In genomic region chr14:48205635-48206034, GRCm38 (mm10) we compare ENCODE assay signal across 14 mouse cellular contexts.
DNase-seq lines count a peak whose midpoint lies in the region; ATAC-seq and TF ChIP-seq lines count a peak whose summit lies in the region.
"Had no signal": no experiment of that assay in that cellular context is flagged by ENCODE, and none has a peak within 500 bp of the region (broad histone marks: within the 10 kb centered on the region; RNA-seq: fewer than 3 reads in every experiment).

No protein-coding gene starts in this region.

- no peak for TF ChIP-seq CTCF in lung, embryonic 14.5 days (IDR thresholded peaks at IDR 0.05; ENCODE audit: low read depth)
- TF ChIP-seq CTCF in kidney, postnatal 0 days (IDR thresholded peaks at IDR 0.05; ENCODE audit: low read depth), result no peak

- no peaks in the 10 kb centered on the region for H3K36me3 ChIP-seq in lung, embryonic 14.5 days (ENCODE audit: insufficient read depth)
- no peaks in the 10 kb centered on the region for H3K36me3 ChIP-seq in kidney, postnatal 0 days (ENCODE audit: insufficient read depth, low read length)
- H3K36me3 ChIP-seq: limb, embryonic 15.5 days; midbrain, embryonic 15.5 days had no signal

- H3K4me2 ChIP-seq in lung, embryonic 14.5 days, result no peak overlapping the region
- H3K4me2 ChIP-seq in kidney, postnatal 0 days (ENCODE audit: low read length), result no peak overlapping the region
- H3K4me2 ChIP-seq: limb, embryonic 15.5 days; midbrain, embryonic 15.5 days had no signal

- no peak for ATAC-seq in lung, embryonic 14.5 days (ENCODE audit: insufficient read depth)
- ATAC-seq in kidney, postnatal 0 days (replicated peaks; ENCODE audit: low FRiP score, low read depth), result peak; percentile 24; the same call in 1 of the 2 replicates
- ATAC-seq: CD4-positive, CD25-positive, alpha-beta regulatory T cell, adult 4 months; hindbrain, postnatal 0 days; midbrain, embryonic 15.5 days had no signal

- peaks cover 41% of the 10 kb centered on the region for H3K4me1 ChIP-seq in lung, embryonic 14.5 days (ENCODE audit: insufficient read depth)
- peaks cover 37% of the 10 kb centered on the region for H3K4me1 ChIP-seq in kidney, postnatal 0 days (replicated peaks; ENCODE audit: insufficient read depth, low read length)

- H3K9ac ChIP-seq in lung, embryonic 14.5 days, result no peak overlapping the region
- H3K9ac ChIP-seq in kidney, postnatal 0 days (ENCODE audit: low read depth, low read length), result no peak overlapping the region
- H3K9ac ChIP-seq: limb, embryonic 15.5 days; midbrain, embryonic 15.5 days had no signal

- H3K27ac ChIP-seq in lung, embryonic 14.5 days (ENCODE audit: low read depth), result no peak overlapping the region
- H3K27ac ChIP-seq in kidney, postnatal 0 days, result 0 out of 2 replicates have a peak overlapping the region, but pooled peaks have one; percentile 8
- H3K27ac ChIP-seq: hindbrain, postnatal 0 days; limb, embryonic 15.5 days had no signal

- WGBS in lung, embryonic 14.5 days, result 38% methylated on average over 11 of the region's 11 CpGs
- 20% methylated on average over 11 of the region's 11 CpGs for WGBS in kidney, postnatal 0 days

- H3K9me3 ChIP-seq in lung, embryonic 14.5 days (ENCODE audit: low read depth, low read length), result no peaks in the 10 kb centered on the region
- H3K9me3 ChIP-seq in kidney, postnatal 0 days (replicated peaks; ENCODE audit: low read length), result no peaks in the 10 kb centered on the region
- H3K9me3 ChIP-seq: limb, embryonic 15.5 days; midbrain, embryonic 15.5 days had no signal

- no peaks in the 10 kb centered on the region for H3K27me3 ChIP-seq in lung, embryonic 14.5 days (ENCODE audit: insufficient read depth, low read length)
- H3K27me3 ChIP-seq in kidney, postnatal 0 days (ENCODE audit: insufficient read depth, low read length), result no peaks in the 10 kb centered on the region
- H3K27me3 ChIP-seq: limb, embryonic 15.5 days; midbrain, embryonic 15.5 days had no signal

- peak; percentile 24 for DNase-seq in lung, embryonic 14.5 days
- DNase-seq in lung, postnatal 36 days, result no peak
- peak; percentile 54 for DNase-seq in kidney, adult 18-20 months
- peak; percentile 84 for DNase-seq in kidney, postnatal 0 days (ENCODE audit: low spot score)
- DNase-seq in yolk sac, embryonic 10.5 days (ENCODE audit: low spot score), result peak; percentile 75
- DNase-seq in adrenal gland, adult 8-10 months, result no peak
- no peak for DNase-seq in lung, postnatal 10 days
- DNase-seq: adrenal gland, postnatal 10 days; cerebellum, adult 9-10 months; gastrocnemius, postnatal 14 days had no signal

- H3K4me3 ChIP-seq in lung, embryonic 14.5 days (ENCODE audit: low read depth, low read length), result no peak overlapping the region
- H3K4me3 ChIP-seq in kidney, postnatal 0 days (replicated peaks; ENCODE audit: low read depth, low read length), result no peak overlapping the region
- H3K4me3 ChIP-seq: limb, embryonic 15.5 days; midbrain, embryonic 15.5 days had no signal

Comparison
In these comparisons a context has a peak if more than half of its experiments do, and no peak if none do; other contexts are left out.
1. DNase-seq: peak in lung, embryonic 14.5 days (single experiment), kidney, adult 18-20 months (single experiment), kidney, postnatal 0 days (single experiment) and yolk sac, embryonic 10.5 days (single experiment); none in lung, postnatal 36 days (single experiment), adrenal gland, adult 8-10 months (single experiment) and lung, postnatal 10 days (single experiment).